Mouse (Mus musculus) liver, adult 2 months (tissue): ENCODE results near the gene Cstb. TPM values are rescaled to one million over a fixed set of nuclear protein-coding genes. Genes with fewer than 3 reads are reported as not detected.

Experiments
- DNase-seq: peaks from one replicate; pipeline ENCODE4 v3.0.0-alpha.2; 2011; ENCODE audit warnings: low read depth, low spot score; ENCODE audit errors: extremely low read depth
- H3K27ac ChIP-seq: fragments of 200-500 bp; replicated peaks from 2 replicates; pipeline ENCODE4 v1.5.1; 2012; ENCODE audit warnings: low read depth, mild to moderate bottlenecking, control low read depth, inconsistent platforms, low read length; ENCODE audit not compliant: insufficient read depth
- H3K27me3 ChIP-seq: fragments of 200-500 bp; 2 replicates; pipeline ENCODE4 v1.6.1; 2012; ENCODE audit warnings: mild to moderate bottlenecking, moderate library complexity, low read length, inconsistent platforms; ENCODE audit not compliant: control insufficient read depth, insufficient read depth
- H3K36me3 ChIP-seq: fragments of 200-500 bp; 2 replicates; pipeline ENCODE4 v1.6.1; 2012; ENCODE audit warnings: low read length, inconsistent platforms; ENCODE audit not compliant: control insufficient read depth, insufficient read depth
- H3K4me1 ChIP-seq: fragments of 200-500 bp; 2 replicates; pipeline ENCODE4 v1.6.1; 2011; ENCODE audit warnings: low read length; ENCODE audit not compliant: control insufficient read depth, insufficient read depth
- H3K4me3 ChIP-seq: fragments of 200-500 bp; 2 replicates; pipeline ENCODE4 v1.5.1; 2011; ENCODE audit warnings: low read depth, mild to moderate bottlenecking, control low read depth, low read length, moderate library complexity; ENCODE audit not compliant: insufficient read depth
- H3K79me2 ChIP-seq: fragments of 200-500 bp; 2 replicates; pipeline ENCODE4 v1.6.1; 2012; ENCODE audit warnings: inconsistent platforms, mild to moderate bottlenecking, low read length, moderate library complexity; ENCODE audit not compliant: control insufficient read depth, insufficient read depth
- H3K9ac ChIP-seq: fragments of 200-500 bp; 2 replicates; pipeline ENCODE4 v1.6.1; 2012; ENCODE audit warnings: low read depth, mild to moderate bottlenecking, control low read depth, inconsistent platforms, low read length
- CTCF ChIP-seq: fragments of 200-500 bp; IDR thresholded peaks from 2 replicates; pipeline ENCODE4 v1.5.1; 2011; ENCODE audit warnings: low read depth, low read length, control low read depth
- POLR2A ChIP-seq: fragments of 200-500 bp; IDR thresholded peaks from 2 replicates; pipeline ENCODE4 v1.6.1; 2011; ENCODE audit warnings: low read length, control low read depth; ENCODE audit not compliant: insufficient read depth; ENCODE audit errors: extremely low read depth
- WGBS: fragments of 180-500 bp; shearing (Covaris S2); methylation state at CpG from one replicate; pipeline ENCODE4 v1.1.7; 2018; 5-methylcytosine and 5-hydroxymethylcytosine counted together
- polyA plus RNA-seq: library from polyadenylated mRNA; depleted of rRNA; stranded (reverse); fragments of >200 nt; gene quantifications from 2 replicates; pipeline ENCODE4 v1.2.3, GENCODE M21; 2012
- total RNA-seq: library from RNA; depleted of rRNA; stranded (reverse); fragments of >200 nt; gene quantifications from 2 replicates; pipeline ENCODE4 v1.2.3, GENCODE M21; 2014

The Cstb gene
- total and polyA plus RNA-seq, 2 experiments = 47.5 to 60.8 TPM

- WGBS = 1% methylated on average over 32 of the region's 32 CpGs
- Histone ChIP-seq H3K27me3 (no peaks in the 10 kb centered on the region), H3K4me1 (peaks cover 24% of the 10 kb centered on the region), H3K9ac (peak overlapping the region; percentile 85), H3K36me3 (no peaks in the 10 kb centered on the region), H3K27ac (peak overlapping the region; percentile 78), H3K79me2 (peaks cover 16% of the 10 kb centered on the region; the same call in 1 of the 2 replicates), H3K4me3 (peak overlapping the region; percentile 73)
- DNase-seq = no peak
- TF ChIP-seq POLR2A = no peak
- no peak for TF ChIP-seq CTCF
Measured at GRCm38 (mm10) chr10:78464201-78464791, 38.8 kb downstream of the Cstb start.

- no peaks in the 10 kb centered on the region for H3K27me3 ChIP-seq
- H3K4me1 ChIP-seq = peaks cover 22% of the 10 kb centered on the region
- peak within 1 kb of the TSS; percentile 78 for H3K27ac ChIP-seq
- H3K36me3 ChIP-seq = no peaks in the 10 kb centered on the region
- H3K4me3 ChIP-seq = peak within 1 kb of the TSS; percentile 73
- TF ChIP-seq CTCF = no peak
- TF ChIP-seq POLR2A = peak; percentile 86
- WGBS = under 1% methylated on average over 35 of the region's 35 CpGs
- H3K9ac ChIP-seq = peak within 1 kb of the TSS; percentile 85
- DNase-seq = peak; percentile 87
- H3K79me2 ChIP-seq = peaks cover 16% of the 10 kb centered on the region; the same call in 1 of the 2 replicates
Measured at GRCm38 (mm10) chr10:78464792-78465207, 39.3 kb downstream of the Cstb start, which contains the start of gene Pdxk. Gene Pdxk, minus strand, starts transcription at chr10:78464975.

GRCm38 (mm10) chr10:78465472-78465871 is 40.0 kb downstream of the Cstb start:
- Histone ChIP-seq H3K27me3 (no peaks in the 10 kb centered on the region), H3K4me3 (no peak overlapping the region), H3K79me2 (peaks cover 16% of the 10 kb centered on the region; the same call in 1 of the 2 replicates), H3K27ac (peak overlapping the region; percentile 50), H3K9ac (no peak overlapping the region), H3K4me1 (peaks cover 17% of the 10 kb centered on the region; the same call in 1 of the 2 replicates), H3K36me3 (no peaks in the 10 kb centered on the region)
- WGBS = 44% methylated on average over 3 of the region's 3 CpGs
- peak; percentile 55 for DNase-seq
- TF ChIP-seq POLR2A (no peak), CTCF (no peak)

- no peaks in the 10 kb centered on the region for H3K36me3 ChIP-seq
- no peaks in the 10 kb centered on the region for H3K27me3 ChIP-seq
- WGBS = 52% methylated on average over 9 of the region's 9 CpGs
- no peak overlapping the region for H3K9ac ChIP-seq
- DNase-seq = peak; percentile 80
- H3K4me1 ChIP-seq = peaks cover 17% of the 10 kb centered on the region; the same call in 1 of the 2 replicates
- H3K27ac ChIP-seq = no peak overlapping the region
- H3K4me3 ChIP-seq = no peak overlapping the region
- H3K79me2 ChIP-seq = peaks cover 12% of the 10 kb centered on the region; the same call in 1 of the 2 replicates
- TF ChIP-seq CTCF (no peak), POLR2A (no peak)
Measured at GRCm38 (mm10) chr10:78466647-78467046, 41.2 kb downstream of the Cstb start.

- H3K36me3 ChIP-seq = no peaks in the 10 kb centered on the region
- H3K9ac ChIP-seq = no peak overlapping the region
- no peak overlapping the region for H3K4me3 ChIP-seq
- peaks cover 14% of the 10 kb centered on the region; the same call in 1 of the 2 replicates for H3K4me1 ChIP-seq
- TF ChIP-seq CTCF = no peak
- TF ChIP-seq POLR2A = no peak
- WGBS = 69% methylated on average over 2 of the region's 2 CpGs
- DNase-seq = no peak
- peaks cover 2% of the 10 kb centered on the region; the same call in 1 of the 2 replicates for H3K79me2 ChIP-seq
- H3K27ac ChIP-seq = no peak overlapping the region
- no peaks in the 10 kb centered on the region for H3K27me3 ChIP-seq
Measured at GRCm38 (mm10) chr10:78467761-78468310, 42.4 kb downstream of the Cstb start.
